Mouse (Mus musculus): ENCODE data around the gene Rps27l. TPM values are rescaled to one million over a fixed set of nuclear protein-coding genes. Genes with fewer than 3 reads are reported as not detected.

Gene Rps27l
- polyA plus RNA-seq, 1 experiment from 2014 or later, result 839 TPM

GRCm38 (mm10) chr9:66933869-66934808 lies 11.7 kb upstream of the Rps27l start:
- 62% methylated on average over 19 of the region's 19 CpGs for WGBS
- Histone ChIP-seq H3K4me3 (replicated peaks; ENCODE audit: low read length) (no peak overlapping the region), H3K9me3 (replicated peaks; ENCODE audit: control insufficient read depth, low read length) (no peaks in the 10 kb centered on the region), H3K4me1 (ENCODE audit: control insufficient read depth, insufficient read depth, low read length) (peaks cover 15% of the 10 kb centered on the region; the same call in 1 of the 2 replicates), H3K9ac (ENCODE audit: low read length) (no peak overlapping the region), H3K27ac (ENCODE audit: low read length) (0 out of 2 replicates have a peak overlapping the region, but pooled peaks have one; percentile 7), H3K4me2 (ENCODE audit: low read depth, low read length) (no peak overlapping the region), H3K36me3 (ENCODE audit: control insufficient read depth, insufficient read depth, low read length) (no peaks in the 10 kb centered on the region), H3K27me3 (ENCODE audit: control insufficient read depth, insufficient read depth, low read length) (no peaks in the 10 kb centered on the region)
- ATAC-seq (ENCODE audit: insufficient read depth, low FRiP score), result no peak

- H3K9me3 ChIP-seq (replicated peaks; ENCODE audit: control insufficient read depth, low read length), result no peaks in the 10 kb centered on the region
- no peaks in the 10 kb centered on the region for H3K36me3 ChIP-seq (ENCODE audit: control insufficient read depth, insufficient read depth, low read length)
- H3K9ac ChIP-seq (ENCODE audit: low read length), result no peak overlapping the region
- ATAC-seq (ENCODE audit: insufficient read depth, low FRiP score), result no peak
- 43% methylated on average over 8 of the region's 8 CpGs for WGBS
- H3K4me1 ChIP-seq (ENCODE audit: control insufficient read depth, insufficient read depth, low read length), result peaks cover 15% of the 10 kb centered on the region; the same call in 1 of the 2 replicates
- no peak overlapping the region for H3K4me3 ChIP-seq (replicated peaks; ENCODE audit: low read length)
- H3K27me3 ChIP-seq (ENCODE audit: control insufficient read depth, insufficient read depth, low read length), result no peaks in the 10 kb centered on the region
- no peak overlapping the region for H3K4me2 ChIP-seq (ENCODE audit: low read depth, low read length)
- no peak overlapping the region for H3K27ac ChIP-seq (ENCODE audit: low read length)
These were observed 8.4 kb upstream of the Rps27l start for GRCm38 (mm10) chr9:66937507-66937906.

GRCm38 (mm10) chr9:66938836-66939235 lies 7.0 kb upstream of the Rps27l start:
- WGBS, result 8% methylated on average over 4 of the region's 4 CpGs
- no peak overlapping the region for H3K27ac ChIP-seq (ENCODE audit: low read length)
- peak; percentile 20; the same call in 1 of the 2 replicates for ATAC-seq (ENCODE audit: insufficient read depth, low FRiP score)

DNA sequence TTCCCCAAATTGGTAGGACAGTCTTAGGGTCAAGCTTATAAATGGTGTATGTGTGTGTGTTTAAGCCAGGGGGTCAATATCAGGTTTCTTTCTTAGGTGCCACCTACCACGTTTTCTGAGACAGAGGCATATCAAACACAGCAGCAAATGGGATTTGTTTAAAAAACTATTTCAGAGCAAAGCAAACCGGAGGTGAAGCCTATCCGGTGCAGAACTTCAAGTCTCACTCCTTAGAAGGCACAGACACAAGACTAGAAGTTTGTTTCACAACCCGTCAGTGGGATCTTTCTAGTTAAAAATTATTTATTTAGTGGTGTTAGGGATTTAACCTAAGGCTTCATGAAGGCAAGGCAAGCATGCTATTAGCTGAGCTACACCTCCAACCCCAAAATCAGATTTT lies 725 bp upstream of the Rps27l start:
- WGBS, result 8% methylated on average over 4 of the region's 4 CpGs
- Histone ChIP-seq H3K36me3 (ENCODE audit: control insufficient read depth, insufficient read depth, low read length) (peaks cover 5% of the 10 kb centered on the region; the same call in 1 of the 2 replicates), H3K27ac (ENCODE audit: low read length) (peak overlapping the region; percentile 92), H3K9ac (ENCODE audit: low read length) (peak overlapping the region; percentile 93), H3K27me3 (ENCODE audit: control insufficient read depth, insufficient read depth, low read length) (no peaks in the 10 kb centered on the region), H3K4me2 (ENCODE audit: low read depth, low read length) (peak overlapping the region; percentile 62), H3K4me3 (replicated peaks; ENCODE audit: low read length) (peak overlapping the region; percentile 84), H3K9me3 (replicated peaks; ENCODE audit: control insufficient read depth, low read length) (no peaks in the 10 kb centered on the region), H3K4me1 (ENCODE audit: control insufficient read depth, insufficient read depth, low read length) (peaks cover 3% of the 10 kb centered on the region)
- no peak for ATAC-seq (ENCODE audit: insufficient read depth, low FRiP score)

More at GRCm38 (mm10) chr9:66938836-66939235, 7.0 kb upstream of the Rps27l start:
- no peak overlapping the region for H3K4me2 ChIP-seq (ENCODE audit: low read depth, low read length)
- no peaks in the 10 kb centered on the region for H3K36me3 ChIP-seq (ENCODE audit: control insufficient read depth, insufficient read depth, low read length)
- H3K4me3 ChIP-seq (replicated peaks; ENCODE audit: low read length), result no peak overlapping the region
- no peak overlapping the region for H3K9ac ChIP-seq (ENCODE audit: low read length)
- no peaks in the 10 kb centered on the region for H3K9me3 ChIP-seq (replicated peaks; ENCODE audit: control insufficient read depth, low read length)
- peaks cover 11% of the 10 kb centered on the region; the same call in 1 of the 2 replicates for H3K4me1 ChIP-seq (ENCODE audit: control insufficient read depth, insufficient read depth, low read length)
- no peaks in the 10 kb centered on the region for H3K27me3 ChIP-seq (ENCODE audit: control insufficient read depth, insufficient read depth, low read length)

GRCm38 (mm10) chr9:66948536-66948935 lies 2.6 kb downstream of the Rps27l start:
- Histone ChIP-seq H3K9ac (ENCODE audit: low read length) (no peak overlapping the region), H3K4me1 (ENCODE audit: control insufficient read depth, insufficient read depth, low read length) (peaks cover 3% of the 10 kb centered on the region), H3K36me3 (ENCODE audit: control insufficient read depth, insufficient read depth, low read length) (peaks cover 5% of the 10 kb centered on the region; the same call in 1 of the 2 replicates), H3K27ac (ENCODE audit: low read length) (no peak overlapping the region), H3K9me3 (replicated peaks; ENCODE audit: control insufficient read depth, low read length) (no peaks in the 10 kb centered on the region), H3K4me3 (replicated peaks; ENCODE audit: low read length) (no peak overlapping the region), H3K27me3 (ENCODE audit: control insufficient read depth, insufficient read depth, low read length) (no peaks in the 10 kb centered on the region), H3K4me2 (ENCODE audit: low read depth, low read length) (no peak overlapping the region)
- WGBS, result 97% methylated on average over 2 of the region's 2 CpGs
- ATAC-seq (ENCODE audit: insufficient read depth, low FRiP score), result no peak

- peaks cover 5% of the 10 kb centered on the region for H3K36me3 ChIP-seq (ENCODE audit: control insufficient read depth, insufficient read depth, low read length)
- H3K4me3 ChIP-seq (replicated peaks; ENCODE audit: low read length), result no peak overlapping the region
- ATAC-seq (ENCODE audit: insufficient read depth, low FRiP score), result no peak
- no peaks in the 10 kb centered on the region for H3K4me1 ChIP-seq (ENCODE audit: control insufficient read depth, insufficient read depth, low read length)
- no peaks in the 10 kb centered on the region for H3K27me3 ChIP-seq (ENCODE audit: control insufficient read depth, insufficient read depth, low read length)
- H3K27ac ChIP-seq (ENCODE audit: low read length), result no peak overlapping the region
- no peaks in the 10 kb centered on the region for H3K9me3 ChIP-seq (replicated peaks; ENCODE audit: control insufficient read depth, low read length)
- no peak overlapping the region for H3K4me2 ChIP-seq (ENCODE audit: low read depth, low read length)
- 73% methylated on average over 8 of the region's 8 CpGs for WGBS
- no peak overlapping the region for H3K9ac ChIP-seq (ENCODE audit: low read length)
These were observed 6.4 kb downstream of the Rps27l start for GRCm38 (mm10) chr9:66952321-66952720.

DNA sequence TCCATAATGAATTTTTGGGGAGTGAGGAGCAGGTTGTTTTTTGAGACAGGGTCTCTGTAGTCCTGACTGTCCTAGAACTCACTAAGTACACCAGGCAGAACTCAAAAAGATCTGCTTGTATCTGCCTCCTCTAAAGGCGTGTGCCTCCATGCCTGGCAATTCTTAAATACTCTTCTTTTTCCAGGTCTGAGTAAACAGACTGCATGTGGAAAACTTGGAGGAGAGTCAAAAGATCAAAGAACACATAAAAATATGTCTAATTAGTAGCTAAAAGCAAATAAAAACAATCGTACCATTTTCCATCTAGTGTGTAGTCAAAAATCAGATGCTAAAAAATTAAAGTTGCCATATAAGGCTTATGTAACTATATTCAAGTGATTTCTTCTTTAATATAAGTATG lies 7.0 kb downstream of the Rps27l start:
- no peaks in the 10 kb centered on the region for H3K27me3 ChIP-seq (ENCODE audit: control insufficient read depth, insufficient read depth, low read length)
- 74% methylated on average over 2 of the region's 2 CpGs for WGBS

GRCm38 (mm10) chr9:66957451-66957850 lies 11.6 kb downstream of the Rps27l start:
- Histone ChIP-seq H3K27me3 (ENCODE audit: control insufficient read depth, insufficient read depth, low read length) (no peaks in the 10 kb centered on the region), H3K9ac (ENCODE audit: low read length) (no peak overlapping the region), H3K9me3 (replicated peaks; ENCODE audit: control insufficient read depth, low read length) (no peaks in the 10 kb centered on the region), H3K4me2 (ENCODE audit: low read depth, low read length) (no peak overlapping the region), H3K4me3 (replicated peaks; ENCODE audit: low read length) (no peak overlapping the region), H3K27ac (ENCODE audit: low read length) (no peak overlapping the region), H3K4me1 (ENCODE audit: control insufficient read depth, insufficient read depth, low read length) (no peaks in the 10 kb centered on the region), H3K36me3 (ENCODE audit: control insufficient read depth, insufficient read depth, low read length) (no peaks in the 10 kb centered on the region; the same call in 1 of the 2 replicates)
- no peak for ATAC-seq (ENCODE audit: insufficient read depth, low FRiP score)
- WGBS, result 92% methylated on average over 3 of the region's 3 CpGs

More for the DNA sequence above, 7.0 kb downstream of the Rps27l start:
- Histone ChIP-seq H3K4me1 (ENCODE audit: control insufficient read depth, insufficient read depth, low read length) (no peaks in the 10 kb centered on the region), H3K36me3 (ENCODE audit: control insufficient read depth, insufficient read depth, low read length) (peaks cover 5% of the 10 kb centered on the region), H3K27ac (ENCODE audit: low read length) (no peak overlapping the region), H3K9me3 (replicated peaks; ENCODE audit: control insufficient read depth, low read length) (no peaks in the 10 kb centered on the region), H3K9ac (ENCODE audit: low read length) (no peak overlapping the region), H3K4me2 (ENCODE audit: low read depth, low read length) (no peak overlapping the region), H3K4me3 (replicated peaks; ENCODE audit: low read length) (no peak overlapping the region)
- no peak for ATAC-seq (ENCODE audit: insufficient read depth, low FRiP score)

DNA sequence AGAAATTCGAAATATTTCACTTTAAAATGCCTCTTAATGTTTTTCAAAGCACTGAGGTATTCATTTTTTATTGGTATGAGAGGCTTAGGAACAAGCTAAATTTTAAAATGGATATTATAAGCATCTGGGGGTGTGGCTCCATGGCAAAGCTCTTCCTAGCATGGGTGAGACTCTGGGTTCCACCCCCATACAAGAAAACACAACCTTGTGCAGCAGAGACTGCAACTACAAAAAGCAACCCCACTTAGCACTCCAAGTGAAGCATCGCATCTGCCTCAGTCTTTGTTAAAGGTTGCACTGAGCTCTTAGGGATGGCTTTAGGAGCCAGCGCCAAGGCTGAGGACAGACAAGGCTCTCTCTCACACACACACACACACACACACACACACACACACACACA lies 15.6 kb downstream of the Rps27l start:
- H3K9me3 ChIP-seq (replicated peaks; ENCODE audit: control insufficient read depth, low read length), result no peaks in the 10 kb centered on the region
- H3K4me2 ChIP-seq (ENCODE audit: low read depth, low read length), result no peak overlapping the region
- 76% methylated on average over 3 of the region's 3 CpGs for WGBS
- no peak for ATAC-seq (ENCODE audit: insufficient read depth, low FRiP score)
- H3K36me3 ChIP-seq (ENCODE audit: control insufficient read depth, insufficient read depth, low read length), result no peaks in the 10 kb centered on the region
- H3K27ac ChIP-seq (ENCODE audit: low read length), result no peak overlapping the region
- no peaks in the 10 kb centered on the region for H3K4me1 ChIP-seq (ENCODE audit: control insufficient read depth, insufficient read depth, low read length)
- no peak overlapping the region for H3K4me3 ChIP-seq (replicated peaks; ENCODE audit: low read length)
- H3K9ac ChIP-seq (ENCODE audit: low read length), result no peak overlapping the region
- no peaks in the 10 kb centered on the region for H3K27me3 ChIP-seq (ENCODE audit: control insufficient read depth, insufficient read depth, low read length)

Measured in stomach, embryonic 16.5 days (tissue).